Mouse (Mus musculus): ENCODE measurements around the gene Pcca. TPM values are rescaled to one million over a fixed set of nuclear protein-coding genes. Genes with fewer than 3 reads are reported as not detected.

Pcca gene
- polyA plus RNA-seq, 1 experiment from 2014 or later, result 15.6 TPM

DNA sequence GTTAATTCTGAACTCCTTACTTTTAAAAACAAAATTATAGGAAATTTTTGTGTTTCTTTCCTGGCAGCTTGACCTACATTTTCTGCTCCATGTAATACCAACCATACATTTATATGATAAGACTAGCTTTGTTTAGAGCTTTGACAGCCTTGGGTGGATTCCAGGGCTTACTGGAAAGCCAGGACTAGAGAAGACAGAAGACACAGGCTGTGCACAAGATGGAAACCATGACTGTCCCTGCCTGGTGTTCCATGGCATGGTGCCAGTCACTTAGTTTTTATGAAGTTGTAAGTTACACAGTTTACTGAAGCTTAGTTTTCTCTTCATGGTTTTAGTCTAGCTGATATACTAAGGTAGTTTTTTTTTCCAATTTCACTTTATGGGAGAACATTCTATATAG lies 202.7 kb downstream of the Pcca start:
- DNase-seq (ENCODE audit: low spot score), result no peak

DNA sequence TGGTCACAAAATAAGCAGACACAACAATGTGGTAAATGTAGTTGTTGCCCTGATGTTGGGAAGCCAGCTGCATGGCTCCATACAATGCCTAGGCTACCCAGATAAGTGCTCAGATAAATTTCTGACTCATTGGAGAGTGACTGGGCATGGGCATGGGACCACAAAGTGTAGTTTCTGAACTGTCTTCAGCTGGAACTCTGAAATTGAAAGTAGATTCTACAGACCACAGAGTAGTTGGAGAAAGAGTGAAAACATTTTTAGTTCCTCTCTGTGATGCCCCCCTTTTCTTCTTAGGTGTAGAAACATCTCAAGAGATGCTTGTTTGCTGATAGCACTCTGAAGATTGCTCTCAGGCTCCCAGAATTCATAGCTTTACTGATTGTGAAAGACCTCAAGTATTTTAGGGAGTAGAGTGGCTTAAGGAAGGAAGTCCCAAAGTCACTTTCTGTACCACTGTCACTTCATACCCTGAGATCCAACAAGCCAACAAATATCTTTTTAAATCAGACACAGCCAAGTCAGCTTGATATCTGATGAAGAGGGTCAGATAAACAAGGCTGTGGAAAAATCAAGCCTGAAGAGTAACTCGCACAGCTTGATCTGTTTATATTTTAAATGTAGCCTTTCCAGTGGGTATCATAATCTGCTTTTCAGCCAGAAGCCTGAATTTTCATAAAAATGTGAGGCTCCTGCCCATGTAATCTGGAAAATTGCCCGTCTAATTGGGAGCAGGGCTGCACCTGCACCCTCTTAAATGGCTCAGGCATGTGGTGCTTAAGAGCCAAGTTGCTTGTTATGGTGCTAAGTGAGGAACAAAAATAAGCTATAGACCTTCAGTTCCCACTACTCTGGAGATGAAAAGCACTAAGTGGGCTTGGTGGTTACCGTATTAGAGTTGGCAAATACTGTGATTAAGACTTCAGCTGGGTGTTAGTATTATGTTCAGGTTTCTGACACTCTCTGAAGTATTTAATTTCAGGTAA lies 214.0 kb downstream of the Pcca start:
- DNase-seq (ENCODE audit: low spot score), result no peak

DNA sequence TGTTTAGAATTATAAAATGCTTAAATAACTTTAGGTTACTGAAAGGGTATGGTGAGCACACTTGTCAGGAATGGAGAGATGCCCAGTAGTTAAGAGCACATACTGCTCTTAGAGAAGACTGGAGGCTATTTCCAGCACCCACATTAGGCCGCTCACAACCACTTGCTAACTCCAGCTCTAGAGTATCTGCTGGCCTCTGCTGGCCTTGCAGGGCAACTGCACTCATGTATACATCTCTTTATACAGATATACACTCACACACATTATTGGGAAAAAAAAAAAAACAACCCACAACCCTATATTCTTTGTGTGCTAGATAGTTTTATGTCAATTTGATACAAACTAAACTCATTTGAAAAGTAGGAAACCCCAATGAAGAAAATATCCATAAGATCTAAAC lies 217.4 kb downstream of the Pcca start:
- no peak for DNase-seq (ENCODE audit: low spot score)

DNA sequence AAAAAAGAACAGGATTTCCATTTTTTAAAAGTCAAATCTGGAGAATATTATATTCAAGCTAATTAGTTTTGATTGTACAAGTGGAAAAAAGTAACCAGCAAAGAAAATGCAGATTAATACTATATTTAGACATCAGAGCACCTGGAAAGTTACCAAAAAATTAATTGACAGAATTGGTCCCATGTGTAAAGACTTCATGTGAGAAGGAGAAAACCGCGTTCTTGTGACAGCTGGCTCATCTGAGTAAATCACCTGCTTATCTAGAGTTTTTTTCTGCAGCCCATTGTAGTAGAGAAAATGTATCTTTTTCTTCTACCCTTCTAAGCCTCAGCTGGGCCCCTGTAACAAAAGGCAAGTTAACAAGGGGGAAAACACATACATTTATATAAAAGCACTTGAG lies 219.2 kb downstream of the Pcca start:
- no peak for DNase-seq (ENCODE audit: low spot score)

DNA sequence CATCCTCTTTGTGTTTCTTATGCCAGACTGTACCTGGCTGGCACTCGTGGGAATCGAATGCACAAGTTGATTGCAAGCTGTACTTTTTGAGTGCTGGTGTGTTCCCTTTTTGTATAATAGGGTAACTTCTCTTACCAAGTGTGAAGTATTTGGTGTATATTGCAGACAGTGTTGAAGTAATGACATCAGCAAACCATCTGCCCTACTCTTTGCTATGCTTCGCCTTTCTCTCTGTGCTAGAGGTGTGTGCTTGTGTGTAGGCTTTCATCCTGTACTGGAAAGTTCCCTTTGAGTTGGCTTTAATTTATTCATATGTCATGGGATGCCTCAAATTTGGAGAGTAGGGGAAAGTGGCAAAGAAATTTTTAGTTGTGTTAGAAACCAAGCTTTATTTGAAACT lies 220.2 kb downstream of the Pcca start:
- no peak for DNase-seq (ENCODE audit: low spot score)

DNA sequence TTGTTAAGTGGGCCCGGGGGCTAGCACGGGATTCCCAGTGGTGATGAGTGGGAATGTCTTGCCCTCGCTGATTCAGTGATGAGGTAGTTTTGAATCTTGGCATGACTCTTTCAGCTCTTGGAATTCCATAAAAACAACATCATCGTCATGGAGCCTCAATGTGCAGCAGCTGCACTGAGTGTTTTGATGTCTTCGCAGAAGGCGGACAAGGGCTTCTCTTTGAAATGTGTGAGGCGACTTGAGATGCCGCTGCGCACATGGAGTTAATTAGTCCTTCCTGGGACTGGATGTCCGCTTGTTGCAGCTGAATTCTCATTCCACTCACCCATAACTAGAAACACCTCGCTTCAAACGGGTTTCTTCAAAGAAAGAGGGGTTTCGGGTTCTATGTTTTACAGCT lies 221.4 kb downstream of the Pcca start:
- DNase-seq (ENCODE audit: low spot score), result no peak

DNA sequence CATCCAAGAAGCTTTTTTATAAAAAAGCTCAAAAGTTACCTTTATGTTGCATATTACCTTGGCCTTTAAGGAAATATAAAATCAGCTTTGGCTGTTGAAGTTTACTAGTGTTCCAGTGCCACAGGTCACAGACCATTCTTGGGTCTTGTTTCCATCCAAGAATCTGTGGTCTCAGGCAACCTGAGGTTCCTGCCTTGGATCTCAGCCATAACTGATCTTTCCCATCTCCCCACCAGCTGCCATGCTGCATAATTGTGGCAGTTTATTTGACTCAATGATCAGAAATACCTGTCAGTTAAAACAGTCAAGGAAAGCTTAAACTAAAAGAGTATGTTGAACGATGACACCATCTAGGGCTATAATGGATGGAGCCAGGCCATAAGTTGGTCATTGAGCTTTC lies 222.5 kb downstream of the Pcca start:
- DNase-seq (ENCODE audit: low spot score), result no peak

DNA sequence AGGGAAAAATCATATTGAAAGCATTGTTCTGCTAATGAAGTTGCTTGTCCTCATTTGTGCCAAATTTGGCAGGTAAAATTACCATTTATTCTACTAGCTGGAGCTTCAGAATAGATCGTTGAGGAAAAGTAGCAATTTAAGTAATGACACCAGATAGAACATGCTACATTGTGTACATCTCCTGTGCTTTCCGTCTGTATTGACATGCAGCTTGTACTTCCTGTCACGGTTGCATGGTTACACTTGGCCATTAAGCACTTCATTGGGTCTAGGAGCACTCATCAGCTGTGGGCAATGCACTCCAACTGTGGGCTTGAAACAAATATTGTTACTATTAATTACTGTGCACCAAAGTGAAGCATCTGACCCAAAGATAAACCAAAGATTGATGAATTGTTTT lies 225.8 kb downstream of the Pcca start:
- no peak for DNase-seq (ENCODE audit: low spot score)

DNA sequence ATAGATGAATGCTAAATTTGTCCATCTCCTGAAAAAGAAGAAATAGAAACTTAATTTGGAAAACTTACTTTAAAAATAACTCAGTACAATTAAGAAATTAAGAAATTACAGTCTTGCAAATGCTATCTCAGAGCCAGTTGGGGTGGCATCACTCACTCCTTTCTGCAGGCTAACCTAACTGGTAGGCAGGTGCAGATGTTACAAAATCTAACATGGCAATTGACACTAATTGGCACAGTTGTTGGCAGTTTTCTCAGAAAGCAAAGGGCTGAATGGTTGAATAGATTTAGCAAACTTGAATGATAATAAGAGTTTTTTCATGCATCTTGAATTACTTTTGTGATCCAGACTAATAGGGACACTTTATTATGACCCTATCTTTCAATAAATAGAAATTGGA lies 226.7 kb downstream of the Pcca start:
- DNase-seq (ENCODE audit: low spot score), result no peak

DNA sequence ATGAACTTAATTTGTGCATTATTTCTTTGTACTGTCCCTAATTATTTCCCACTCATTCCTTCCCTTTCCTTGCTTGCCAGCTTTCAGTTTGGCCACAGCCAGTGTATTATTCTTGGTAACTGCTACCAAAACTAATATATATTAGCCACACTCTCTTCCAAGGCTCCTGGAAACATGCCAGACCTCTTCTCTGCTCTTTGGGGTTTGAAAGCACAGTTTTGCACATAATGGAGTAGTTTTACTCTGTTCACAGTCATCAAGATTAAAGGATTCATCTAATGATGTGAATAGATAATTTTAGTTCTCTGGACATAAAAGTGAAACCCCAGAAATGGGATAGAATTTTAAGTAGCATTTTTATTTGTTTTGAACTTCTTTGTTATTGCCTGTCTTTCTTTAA lies 228.5 kb downstream of the Pcca start:
- no peak for DNase-seq (ENCODE audit: low spot score)

DNA sequence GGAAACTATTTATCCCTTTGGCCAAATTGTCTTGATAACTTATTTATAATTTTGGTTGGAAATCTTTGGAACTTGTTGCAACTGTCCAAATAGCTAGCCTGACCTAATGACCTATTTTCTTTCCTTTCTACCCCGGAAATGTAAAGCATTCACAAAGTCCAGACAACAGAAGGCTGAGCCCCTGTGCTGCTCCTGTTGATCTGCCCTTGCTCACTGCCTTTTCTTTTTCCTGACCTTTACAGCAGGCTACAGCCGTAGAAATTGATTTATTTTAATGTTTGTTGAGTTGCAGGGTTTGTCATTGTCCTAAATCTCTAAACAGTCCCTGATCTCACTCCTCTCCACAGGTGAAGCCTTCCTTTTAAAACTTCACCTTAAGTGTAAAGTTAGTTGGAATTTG lies 231.8 kb downstream of the Pcca start:
- no peak for DNase-seq (ENCODE audit: low spot score)

DNA sequence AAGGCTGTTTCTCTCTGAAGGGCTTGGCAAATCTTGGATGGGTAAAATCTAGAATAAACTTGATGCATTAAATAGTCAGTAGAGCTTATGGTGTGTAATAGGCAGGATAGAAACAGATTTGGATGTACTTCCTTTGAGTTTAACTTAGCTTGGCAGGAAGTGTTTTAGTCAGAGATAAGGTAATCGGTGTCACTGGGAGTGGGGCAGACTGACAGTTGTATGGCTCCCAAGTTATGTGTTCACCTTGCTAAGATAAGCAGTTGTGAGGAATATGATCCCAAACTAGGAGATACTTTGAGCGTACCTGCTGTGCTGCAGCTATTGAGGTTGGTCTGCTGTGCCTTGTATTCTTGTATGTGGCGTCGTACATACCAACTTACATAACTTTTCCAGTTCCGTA lies 232.3 kb downstream of the Pcca start:
- DNase-seq (ENCODE audit: low spot score), result no peak

DNA sequence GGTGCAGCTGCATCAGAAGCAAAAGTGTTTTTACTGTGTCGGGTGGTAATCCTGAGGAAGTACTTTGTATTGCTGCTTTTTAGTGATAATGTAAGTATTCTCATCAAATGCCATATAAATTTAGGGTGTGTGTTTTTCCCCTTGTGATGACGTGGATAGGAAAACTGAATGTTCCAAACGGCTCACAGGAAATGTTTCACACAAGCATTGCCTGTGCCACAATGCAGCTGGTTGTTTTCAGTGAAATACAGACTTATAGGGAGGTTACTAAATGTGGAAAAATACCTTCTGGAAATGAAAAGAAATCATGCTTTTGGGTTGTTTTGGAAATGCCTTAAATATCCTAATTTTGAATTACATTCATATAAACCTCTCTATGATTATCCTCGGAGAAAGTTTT lies 250.6 kb downstream of the Pcca start:
- no peak for DNase-seq (ENCODE audit: low spot score)

DNA sequence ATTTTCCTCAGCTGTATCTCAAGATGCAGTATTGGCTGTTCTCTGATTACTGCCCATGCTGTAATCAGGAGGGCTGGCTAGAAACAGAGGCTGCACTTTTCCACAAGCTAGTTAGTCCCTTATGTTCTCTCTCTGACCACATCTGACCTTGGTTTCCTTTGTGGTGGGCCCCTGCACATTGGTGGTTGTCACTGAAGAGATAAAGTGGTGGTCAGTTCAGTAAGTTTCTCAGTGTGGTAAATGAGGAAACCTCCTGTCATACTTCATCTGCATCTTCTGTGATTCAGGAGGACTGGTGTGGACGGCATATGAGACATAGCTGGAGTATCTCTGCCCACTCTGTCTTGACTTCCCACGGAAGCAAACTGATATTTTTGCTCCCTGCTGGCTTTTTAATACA lies 254.1 kb downstream of the Pcca start:
- DNase-seq (ENCODE audit: low spot score), result no peak

DNA sequence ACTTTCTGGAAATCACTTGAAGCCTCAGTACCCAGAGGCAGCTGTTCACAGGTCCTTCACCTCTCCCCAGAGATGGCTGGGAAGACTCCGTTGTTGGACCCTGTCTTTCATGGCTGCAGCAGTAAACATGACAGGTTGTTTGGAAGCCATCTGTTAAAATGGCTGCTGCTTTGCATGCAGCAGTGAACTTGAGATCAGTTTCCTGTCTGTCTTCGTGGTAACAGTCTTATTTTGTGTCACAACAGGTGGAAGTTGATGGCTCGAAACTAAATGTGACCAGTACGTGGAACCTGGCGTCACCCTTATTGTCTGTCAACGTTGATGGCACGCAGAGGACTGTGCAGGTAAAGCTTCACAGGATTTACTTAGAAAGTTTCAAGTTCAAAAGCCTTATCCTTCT lies 256.0 kb downstream of the Pcca start:
- DNase-seq (ENCODE audit: low spot score), result no peak

DNA sequence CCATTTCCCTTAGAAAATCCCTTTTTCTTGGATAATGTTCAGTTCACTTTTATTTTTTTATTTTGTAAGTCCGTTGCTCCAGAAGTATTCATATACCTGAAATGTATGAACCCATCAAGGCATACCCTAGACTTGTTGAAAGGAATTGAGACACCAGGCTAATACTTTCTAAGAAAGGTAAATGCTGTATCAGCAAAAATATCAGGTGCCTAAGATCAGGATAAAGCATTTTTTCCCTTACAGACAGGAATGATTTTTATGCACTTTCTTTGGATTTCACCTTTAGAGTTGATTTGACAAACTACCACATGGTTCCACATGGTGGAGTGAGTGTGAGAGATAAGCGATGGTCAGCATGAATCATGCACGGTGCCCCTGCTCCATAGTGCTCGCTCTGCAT lies 259.2 kb downstream of the Pcca start:
- no peak for DNase-seq (ENCODE audit: low spot score)

DNA sequence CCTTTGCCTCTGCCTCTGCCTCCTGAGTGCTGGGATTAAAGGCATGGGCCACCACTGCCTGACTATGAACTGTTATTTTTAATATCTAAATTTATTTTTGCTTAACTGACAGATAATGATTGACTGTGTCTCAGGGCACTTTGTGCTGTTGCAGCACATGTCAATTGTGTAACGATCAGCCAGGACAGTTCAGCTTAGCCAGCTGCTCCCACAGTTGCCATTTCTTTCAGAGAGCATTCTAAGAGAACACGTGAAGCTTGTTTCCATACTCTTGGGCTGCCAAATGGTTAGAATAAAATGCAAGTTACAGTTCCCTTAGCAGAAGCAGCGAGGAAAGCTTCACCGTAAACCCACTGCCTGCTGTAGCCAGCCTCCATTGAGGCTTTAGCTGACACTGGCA lies 266.2 kb downstream of the Pcca start:
- no peak for DNase-seq (ENCODE audit: low spot score)

DNA sequence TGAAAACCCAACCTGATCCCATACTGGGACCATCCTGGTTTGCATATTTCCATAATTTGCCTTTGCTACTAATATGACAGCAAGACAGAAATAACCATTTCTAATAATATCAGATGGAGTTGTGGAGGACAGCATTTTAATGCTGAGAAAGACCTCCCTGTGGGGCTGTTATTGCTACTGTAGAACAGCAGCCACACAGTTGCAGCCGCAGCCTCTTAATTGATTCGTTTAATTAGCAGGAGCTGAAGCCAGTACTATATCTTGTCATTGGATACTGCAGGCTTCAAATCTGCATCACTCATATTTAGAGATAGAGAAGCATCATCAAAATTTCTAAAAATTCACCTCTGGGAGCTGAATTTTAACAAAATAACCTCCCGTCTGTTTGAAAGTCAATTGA lies 286.9 kb downstream of the Pcca start:
- no peak for DNase-seq (ENCODE audit: low spot score)

DNA sequence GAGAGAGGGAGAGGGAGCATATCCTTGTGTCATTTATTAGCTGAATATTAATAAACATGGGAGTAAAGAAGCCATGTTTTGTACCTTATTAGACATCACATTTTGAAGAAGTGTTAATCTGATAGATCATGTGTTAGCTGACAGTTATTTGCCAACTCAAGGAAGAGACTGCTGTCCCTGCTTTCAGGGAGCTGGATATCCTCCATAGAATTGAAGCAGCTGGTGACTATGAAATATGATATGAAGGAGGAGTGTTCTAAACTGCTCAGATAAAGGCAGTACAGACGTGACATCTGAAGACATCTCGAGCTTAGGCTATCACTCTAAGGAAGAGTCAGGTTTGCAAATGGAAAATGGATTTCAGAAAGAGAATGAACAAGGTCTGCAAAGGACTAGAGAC lies 289.7 kb downstream of the Pcca start:
- DNase-seq (ENCODE audit: low spot score), result no peak

DNA sequence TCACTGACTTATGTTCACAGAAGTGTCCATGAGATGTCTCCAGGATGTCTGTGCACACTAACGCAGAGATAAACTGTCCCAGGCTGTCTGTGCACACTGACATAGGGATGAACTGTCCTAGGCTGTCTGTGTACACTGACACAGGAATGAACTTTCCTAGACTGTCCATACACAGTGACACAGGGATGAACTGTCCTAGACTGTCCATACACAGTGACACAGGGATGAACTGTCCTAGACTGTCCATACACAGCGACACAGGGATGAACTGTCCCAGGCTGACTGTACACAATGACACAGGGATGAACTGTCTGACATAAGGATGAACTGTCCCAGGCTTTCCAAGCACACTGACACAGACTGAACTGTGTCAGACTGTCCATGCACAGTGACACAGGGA lies 291.3 kb downstream of the Pcca start:
- no peak for DNase-seq (ENCODE audit: low spot score)

DNA sequence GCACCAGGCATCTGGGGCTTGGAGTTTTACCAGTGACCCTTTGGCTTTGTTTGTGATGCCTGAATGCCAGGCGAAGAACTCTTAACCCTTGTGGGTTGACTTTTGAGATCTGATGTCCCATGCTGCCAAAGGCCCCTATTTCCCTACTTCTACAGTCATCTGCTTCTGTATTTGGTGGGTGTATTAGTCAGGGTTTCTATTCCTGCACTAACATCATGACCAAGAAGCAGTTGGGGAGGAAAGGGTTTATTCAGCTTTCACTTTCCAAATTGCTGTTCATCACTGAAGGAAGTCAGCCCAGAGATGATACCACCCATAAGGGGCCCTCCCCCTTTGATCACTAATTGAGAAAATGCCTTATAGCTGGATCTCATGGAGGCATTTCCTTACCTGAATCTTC lies 296.3 kb downstream of the Pcca start:
- no peak for DNase-seq (ENCODE audit: low spot score)

DNA sequence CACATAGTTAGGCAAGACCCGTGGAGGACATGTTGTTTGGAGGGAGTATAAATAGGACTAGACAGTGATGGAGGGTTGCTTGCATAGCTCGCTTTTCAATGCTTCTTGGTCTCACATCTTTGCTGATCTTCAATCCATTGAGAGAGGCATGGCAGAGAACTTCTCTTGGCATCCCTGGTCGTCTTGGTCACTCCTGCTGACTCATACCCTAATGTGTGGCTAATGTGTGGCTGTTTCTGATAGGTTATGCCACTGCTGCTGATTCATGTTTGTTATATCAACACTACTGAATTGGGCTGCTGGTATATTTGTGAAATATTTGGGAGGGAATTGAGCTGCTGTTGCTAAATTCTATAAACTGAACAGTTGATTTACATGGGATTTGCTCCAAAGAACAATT lies 299.5 kb downstream of the Pcca start:
- DNase-seq (ENCODE audit: low spot score), result no peak

DNA sequence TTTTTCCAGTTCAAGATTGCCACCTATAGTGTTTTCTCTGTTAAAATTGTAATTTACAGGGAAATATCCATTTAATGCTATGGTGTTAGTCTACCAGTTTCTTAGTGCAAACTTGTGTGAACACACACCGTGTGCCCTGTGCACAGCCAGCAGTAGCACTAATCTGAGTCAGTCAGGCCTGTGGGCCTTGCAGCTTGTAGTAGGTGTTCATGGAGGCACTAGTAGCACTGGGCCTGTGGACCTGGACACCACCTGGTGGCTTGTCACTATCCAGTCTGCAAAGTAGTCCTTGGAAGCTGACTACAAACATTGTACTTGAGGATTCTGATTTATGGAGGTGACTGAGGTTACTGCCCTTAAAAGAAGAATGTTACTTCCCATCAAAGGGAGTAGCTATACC lies 300.6 kb downstream of the Pcca start:
- DNase-seq (ENCODE audit: low spot score), result no peak

Measured in thymus, postnatal 0 days (tissue).